Mouse (Mus musculus) embryonic fibroblast, embryonic 13.5 days (primary cell): ENCODE measurements around the gene Pacsin3.
A peak's percentile ranks its signal among the peaks of the same experiment; 100 is the strongest.

ENCODE experiments used
- CTCF ChIP-seq: IDR thresholded peaks from 2 replicates; pipeline ENCODE4 v1.5.1; 2011; ENCODE audit warnings: mild to moderate bottlenecking, control low read depth, low read length, moderate library complexity, borderline replicate concordance; ENCODE audit not compliant: insufficient read depth
- POLR2A ChIP-seq: IDR thresholded peaks from 2 replicates; pipeline ENCODE4 v1.6.1; 2011; ENCODE audit warnings: low read depth, mild to moderate bottlenecking, control low read depth, low read length, moderate library complexity

DNA sequence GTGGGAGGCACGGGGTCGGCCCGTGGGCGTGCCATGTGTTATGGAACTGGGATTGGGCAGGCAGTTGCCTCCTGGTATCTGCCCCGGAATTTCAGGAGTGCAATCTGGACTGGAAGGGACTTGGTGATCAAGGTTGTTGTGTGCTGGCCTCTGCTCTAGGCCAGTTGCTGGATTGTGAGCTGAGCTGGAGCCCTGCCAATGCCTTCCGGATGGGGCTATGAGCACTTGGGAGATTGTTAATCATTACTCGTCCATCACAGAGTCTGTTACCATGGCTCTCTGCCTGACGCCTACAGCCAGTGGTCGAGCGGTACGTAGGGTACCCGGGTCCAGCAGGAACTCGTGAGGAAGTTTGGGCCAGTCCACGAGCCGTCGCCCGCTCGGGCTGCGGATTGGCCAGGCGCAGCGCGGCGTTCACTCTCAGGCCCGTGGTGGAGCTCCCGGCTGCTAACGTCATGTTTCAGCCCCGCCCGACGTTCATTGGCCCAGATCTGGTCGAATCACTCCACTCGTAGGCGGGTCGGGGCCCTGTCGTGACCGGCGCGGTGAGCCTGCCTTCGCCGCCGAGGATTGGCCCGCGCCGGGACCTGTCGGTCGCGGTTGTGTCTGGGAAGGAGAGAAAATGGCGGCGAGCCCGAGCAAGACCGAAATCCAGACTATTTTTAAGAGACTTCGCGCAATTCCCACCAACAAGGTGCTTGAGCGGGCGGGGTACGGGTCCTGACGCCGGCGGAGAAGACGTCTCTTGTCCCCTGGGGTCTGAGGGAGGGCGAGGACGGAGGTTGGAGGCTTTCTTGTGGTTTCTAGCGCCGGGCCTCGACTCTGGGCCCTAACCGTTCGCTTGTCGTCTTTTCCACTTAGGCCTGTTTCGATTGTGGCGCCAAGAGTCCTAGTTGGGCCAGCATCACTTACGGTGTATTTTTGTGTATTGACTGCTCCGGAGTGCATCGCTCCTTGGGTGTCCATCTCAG is 9.2 kb downstream of the Pacsin3 start, which contains the start of gene Arfgap2:
- peak; percentile 71 for TF ChIP-seq POLR2A
- no peak for TF ChIP-seq CTCF
